Mouse (Mus musculus) CD4-positive naive resting alpha-beta T cell, adult 76 days (primary cell): ENCODE data around the gene Gata1. TPM values are rescaled to one million over a fixed set of nuclear protein-coding genes. Genes with fewer than 3 reads are reported as not detected.

Source experiments
- total RNA-seq: library from RNA; stranded (reverse); gene quantifications from one replicate; pipeline ENCODE4 v1.2.4, GENCODE M21; 2023

Gata1 gene
- total RNA-seq, result 3.6 TPM

GRCm38 (mm10) chrX:7977892-7978291, at the start of gene Gata1:
Gene Gata1 (minus strand): TSS chrX:7978071.

GRCm38 (mm10) chrX:8018286-8018685, 40.4 kb upstream of the Gata1 start, which contains the start of gene Glod5:
Gene Glod5 (minus strand): TSS chrX:8018492.

GRCm38 (mm10) chrX:7947108-7947899, 30.6 kb downstream of the Gata1 start, which contains the start of gene Hdac6:
Gene Hdac6 (minus strand): TSS chrX:7947889.

GRCm38 (mm10) chrX:7928270-7928790, 49.5 kb downstream of the Gata1 start, which contains the start of gene Eras:
Gene Eras (minus strand): TSS chrX:7928607.

GRCm38 (mm10) chrX:7919601-7920383, 58.1 kb downstream of the Gata1 start, which contains the start of gene Pcsk1n:
Gene Pcsk1n (plus strand): TSS chrX:7919822.

Other genes starting within 250 kb of the Gata1 start
- 13.0 TPM for gene Praf2, start 249.6 kb downstream of the Gata1 start, total RNA-seq
- gene Ccdc120, start 227.2 kb downstream of the Gata1 start, total RNA-seq, result not detected
- gene Tfe3, start 215.5 kb downstream of the Gata1 start, total RNA-seq, result 23.5 TPM
- gene Gripap1, start 188.3 kb downstream of the Gata1 start, total RNA-seq, result 151 TPM
- gene Kcnd1, start 155.8 kb downstream of the Gata1 start, total RNA-seq, result 1.4 TPM
- 191 TPM for gene Otud5, start 136.7 kb downstream of the Gata1 start, total RNA-seq
- 44.6 TPM for gene Pim2, start 99.8 kb downstream of the Gata1 start, total RNA-seq
- 19.1 TPM for gene Slc35a2, start 94.0 kb downstream of the Gata1 start, total RNA-seq
- gene Pqbp1, start 78.8 kb downstream of the Gata1 start, total RNA-seq, result 70.6 TPM
- 25.7 TPM for gene Timm17b, start 78.7 kb downstream of the Gata1 start, total RNA-seq
- gene Gm10491, start 70.2 kb downstream of the Gata1 start, total RNA-seq, result not detected
- gene Gm10490, start 68.5 kb downstream of the Gata1 start, total RNA-seq, result not detected
- not detected for gene Pcsk1n, start 58.2 kb downstream of the Gata1 start, total RNA-seq
- not detected for gene Eras, start 49.5 kb downstream of the Gata1 start, total RNA-seq
- 17.4 TPM for gene Hdac6, start 30.2 kb downstream of the Gata1 start, total RNA-seq
- not detected for gene Glod5, start 40.4 kb upstream of the Gata1 start, total RNA-seq
- 27.5 TPM for gene Suv39h1, start 96.7 kb upstream of the Gata1 start, total RNA-seq
- gene Was, start 112.4 kb upstream of the Gata1 start, total RNA-seq, result 98.2 TPM
- 42.6 TPM for gene Wdr13, start 154.8 kb upstream of the Gata1 start, total RNA-seq
- 573 TPM for gene Rbm3, start 167.8 kb upstream of the Gata1 start, total RNA-seq
- 13.6 TPM for gene Tbc1d25, start 198.1 kb upstream of the Gata1 start, total RNA-seq
- gene Ebp, start 215.4 kb upstream of the Gata1 start, total RNA-seq, result 30.0 TPM
- not detected for gene Porcn, start 228.5 kb upstream of the Gata1 start, total RNA-seq